Mouse (Mus musculus) retina, embryonic 14.5 days (tissue): ENCODE measurements around the gene Rtn3.

ENCODE experiments used
- DNase-seq: peaks from one replicate; pipeline ENCODE4 v3.0.0-alpha.2; 2015; ENCODE audit warnings: low spot score

Gene Rtn3

DNA sequence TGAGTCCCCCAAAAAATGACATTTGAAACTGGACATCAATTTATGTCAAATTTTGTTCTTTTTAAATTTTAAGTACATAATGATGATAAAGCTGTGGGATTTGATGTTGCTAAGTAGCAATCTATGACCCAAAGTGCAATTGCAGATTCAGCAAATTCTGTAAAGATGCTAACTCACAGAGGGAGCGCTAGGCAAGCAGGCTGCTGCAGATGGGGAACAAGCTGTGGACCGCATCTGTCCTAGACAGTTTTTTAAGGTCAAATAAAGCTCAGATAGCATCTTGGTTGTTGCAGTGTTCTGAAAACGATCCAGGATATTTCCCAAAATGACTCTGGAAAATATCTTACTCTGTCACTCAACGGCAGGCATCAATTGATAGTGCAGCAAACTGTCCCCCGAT is 995 bp upstream of the Rtn3 start:
- peak; percentile 9 for DNase-seq

DNA sequence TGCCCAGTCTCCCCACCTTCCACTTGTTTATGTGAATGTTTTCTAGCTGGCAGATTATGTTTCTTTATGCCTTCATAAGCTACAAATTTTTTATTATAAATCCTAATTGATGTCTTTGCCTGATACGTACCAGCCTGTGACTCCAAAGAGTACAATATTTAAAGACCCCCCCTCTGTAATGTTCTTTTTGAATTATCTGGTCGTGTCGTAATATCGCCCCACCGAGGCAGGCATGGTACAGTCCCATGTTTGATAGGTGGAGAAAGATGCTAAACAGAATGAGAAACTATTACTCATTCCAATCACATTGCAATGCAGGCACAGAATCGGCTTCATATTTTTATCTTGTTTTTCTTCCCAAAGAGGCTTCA is 416 bp upstream of the Rtn3 start:
- no peak for DNase-seq

- no peak for DNase-seq
Observed at GRCm38 (mm10) chr19:7482266-7482598, 849 bp downstream of the Rtn3 start.

DNA sequence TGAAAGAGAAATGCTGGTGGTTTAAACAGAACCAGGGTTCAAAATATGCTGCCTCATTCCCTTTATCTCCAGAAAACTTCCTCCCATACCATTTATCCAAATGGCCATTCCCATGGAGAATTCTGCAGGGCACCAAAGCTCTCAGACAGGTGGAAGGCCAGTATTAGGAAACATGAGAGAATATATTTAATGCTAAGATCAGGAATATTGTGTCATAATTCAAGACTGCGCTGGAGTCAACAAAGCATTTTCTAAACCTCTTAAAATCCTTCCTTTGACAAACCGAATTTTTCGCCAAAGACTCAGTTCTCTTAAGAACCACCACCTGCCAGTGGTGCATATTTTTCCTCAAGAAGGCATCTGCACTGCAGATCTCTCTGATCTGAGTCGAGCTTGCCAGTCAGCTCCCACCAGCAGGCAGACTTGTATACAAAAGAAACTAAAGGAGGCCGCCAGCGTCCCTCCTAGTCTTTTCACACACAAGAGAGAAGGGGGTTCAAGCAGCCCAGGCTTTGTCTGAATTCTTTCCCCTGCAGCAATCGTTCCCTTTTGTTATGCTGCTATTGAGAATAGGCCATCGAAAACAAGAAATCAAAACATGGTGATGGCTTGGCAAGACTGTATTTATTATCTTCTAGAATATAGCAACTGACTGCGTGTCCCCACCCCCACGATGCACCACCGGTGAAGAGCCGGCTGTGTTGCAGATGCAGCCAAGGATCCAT is 1.4 kb downstream of the Rtn3 start:
- DNase-seq = peak; percentile 62

- no peak for DNase-seq
Observed at GRCm38 (mm10) chr19:7479751-7480248, 3.3 kb downstream of the Rtn3 start.

DNA sequence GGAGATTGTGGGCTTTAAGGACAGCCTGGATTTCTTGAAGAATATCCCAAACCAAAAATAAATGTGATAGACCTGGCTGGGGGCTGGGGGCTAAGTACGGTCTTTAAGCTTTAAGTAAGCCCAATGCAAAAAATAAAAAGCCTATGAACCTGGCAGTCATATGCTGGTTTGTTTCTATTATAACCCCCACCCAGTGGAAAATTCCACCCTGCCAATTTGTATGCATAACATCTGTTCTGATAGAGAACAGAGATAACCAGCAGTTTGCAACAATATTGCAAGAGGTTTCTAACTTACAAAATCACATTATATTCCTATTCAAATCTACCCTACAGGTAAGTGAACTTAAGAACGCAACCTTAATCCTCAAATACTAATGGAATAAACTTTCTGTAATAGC is 12.4 kb downstream of the Rtn3 start:
- no peak for DNase-seq

DNA sequence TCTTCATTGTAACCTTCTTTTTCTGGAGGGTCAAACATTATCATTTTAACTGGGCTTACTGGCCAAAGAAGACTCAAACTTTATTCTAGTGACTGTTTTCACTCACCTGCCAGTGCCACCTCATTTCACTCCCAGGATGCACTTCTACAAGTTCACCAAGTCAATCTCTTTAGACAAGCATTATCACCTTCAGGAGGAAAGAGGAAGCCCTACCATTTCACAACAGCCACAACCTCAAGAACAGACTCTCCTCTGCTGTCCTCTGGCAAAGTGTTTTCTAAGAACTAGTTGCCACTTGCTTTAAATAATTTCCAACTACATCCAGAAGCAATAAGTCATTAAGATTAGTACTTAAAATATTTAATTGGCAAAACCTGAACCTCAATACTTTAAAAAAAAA is 15.2 kb downstream of the Rtn3 start:
- no peak for DNase-seq

- DNase-seq = no peak
Observed at GRCm38 (mm10) chr19:7459370-7459769, 23.7 kb downstream of the Rtn3 start.

GRCm38 (mm10) chr19:7458901-7459300 is 24.2 kb downstream of the Rtn3 start:
- no peak for DNase-seq

- DNase-seq = no peak
Observed at GRCm38 (mm10) chr19:7456803-7457202, 26.3 kb downstream of the Rtn3 start.

GRCm38 (mm10) chr19:7445596-7445995 is 37.5 kb downstream of the Rtn3 start:
- no peak for DNase-seq

DNA sequence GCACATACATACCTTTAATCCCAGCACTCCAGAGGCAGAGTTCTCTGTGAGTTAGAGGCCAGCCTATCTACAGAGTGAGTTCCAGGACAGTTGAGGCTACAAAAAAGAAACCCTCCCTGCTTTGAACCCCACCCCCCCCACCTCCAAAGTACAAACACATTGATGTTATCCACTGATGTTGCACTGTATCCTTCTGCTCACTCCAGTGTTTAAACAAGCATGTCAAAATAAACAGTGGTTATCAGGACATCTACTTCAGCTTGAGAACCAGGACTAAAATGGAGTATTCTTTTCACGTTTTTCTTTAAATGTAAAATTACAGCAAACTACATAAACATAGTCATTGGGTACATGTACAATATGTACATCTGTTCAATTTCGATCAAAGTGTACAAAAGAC is 38.0 kb downstream of the Rtn3 start:
- no peak for DNase-seq

DNA sequence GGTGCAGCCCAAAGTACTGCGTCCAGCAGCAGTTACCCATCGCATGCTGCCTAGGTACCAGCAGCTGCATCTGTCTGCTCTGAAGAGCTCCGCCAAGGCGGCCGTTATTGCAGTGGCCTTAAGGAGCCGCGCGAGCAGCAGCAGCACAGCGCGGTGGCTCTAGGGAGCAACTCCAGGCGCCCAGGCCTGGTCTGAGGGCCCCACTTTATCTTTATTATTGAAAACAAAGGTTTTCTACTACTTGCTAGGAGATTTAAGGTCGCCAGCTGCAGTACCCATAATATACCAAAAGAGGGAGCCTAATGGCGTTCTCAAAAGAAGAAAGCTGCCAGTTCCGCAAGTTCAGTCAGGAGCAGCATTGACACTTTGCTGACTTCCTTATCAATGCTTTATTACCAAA is 41.6 kb downstream of the Rtn3 start:
- peak; percentile 77 for DNase-seq

GRCm38 (mm10) chr19:7438295-7438694 is 44.8 kb downstream of the Rtn3 start:
- DNase-seq = no peak

- peak; percentile 84 for DNase-seq
Observed at GRCm38 (mm10) chr19:7436061-7436970, 46.8 kb downstream of the Rtn3 start.

DNA sequence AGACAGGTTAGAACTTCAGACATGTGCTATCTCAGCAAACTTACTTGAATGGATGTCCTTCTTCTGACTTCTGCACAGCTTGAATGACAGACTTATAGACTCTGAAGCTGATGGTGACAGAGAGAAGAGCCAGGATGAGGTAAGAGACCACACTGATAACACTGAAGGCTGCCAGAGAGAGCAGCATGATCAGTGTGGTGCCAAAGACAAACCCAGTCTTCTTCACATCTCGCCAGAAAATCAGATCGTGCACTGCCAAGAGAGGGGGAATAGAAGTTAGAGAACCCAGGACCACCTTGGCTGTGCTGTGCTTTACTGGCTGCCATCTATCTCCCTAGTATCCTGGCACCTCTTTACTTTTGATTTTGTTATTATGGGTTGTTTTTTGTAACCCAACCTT is 48.2 kb downstream of the Rtn3 start:
- no peak for DNase-seq

GRCm38 (mm10) chr19:7425398-7425775 is 57.7 kb downstream of the Rtn3 start:
- no peak for DNase-seq

- DNase-seq = no peak
Observed at GRCm38 (mm10) chr19:7424590-7425397, 58.3 kb downstream of the Rtn3 start.

- no peak for DNase-seq
Observed at GRCm38 (mm10) chr19:7424131-7424530, 59.0 kb downstream of the Rtn3 start.

DNA sequence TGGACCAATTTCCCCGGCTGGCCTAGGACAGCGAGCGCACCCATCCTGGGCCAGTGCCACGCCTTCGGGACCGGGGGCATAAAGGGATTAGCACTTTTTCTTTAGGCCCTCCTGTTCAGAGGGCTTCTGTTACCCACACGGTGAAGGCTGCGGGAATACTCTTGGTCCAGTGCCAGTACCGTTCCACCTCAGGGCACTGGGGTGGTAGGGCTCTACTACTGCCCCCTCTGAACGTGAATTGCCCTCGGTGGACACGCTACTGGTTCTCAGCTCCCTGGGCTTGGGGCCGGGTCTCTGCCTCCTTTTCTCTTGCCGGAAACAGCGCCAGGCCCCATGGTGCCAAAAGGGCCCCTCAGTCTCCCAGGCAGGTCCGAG is 59.4 kb downstream of the Rtn3 start:
- peak; percentile 35 for DNase-seq

GRCm38 (mm10) chr19:7423028-7423655 is 59.9 kb downstream of the Rtn3 start:
- peak; percentile 39 for DNase-seq

DNA sequence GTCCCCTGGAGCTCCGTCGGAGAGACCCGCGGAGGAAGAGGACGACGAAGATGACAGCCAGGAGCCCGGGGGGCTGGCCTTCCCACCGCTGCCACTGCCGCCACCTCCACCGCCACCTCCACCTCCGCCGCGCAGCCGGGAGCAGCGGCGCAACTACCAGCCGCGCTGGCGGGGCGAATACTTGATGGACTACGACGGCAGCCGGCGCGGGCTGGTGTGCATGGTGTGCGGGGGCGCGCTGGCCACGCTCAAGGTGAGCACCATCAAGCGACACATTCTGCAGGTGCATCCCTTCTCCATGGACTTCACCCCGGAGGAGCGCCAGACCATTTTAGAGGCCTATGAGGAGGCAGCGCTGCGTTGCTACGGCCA is 60.4 kb downstream of the Rtn3 start:
- no peak for DNase-seq
